Mouse (Mus musculus) heart, adult 2 months (tissue): Measurements from ENCODE around the gene Hspa4l. TPM values are rescaled to one million over a fixed set of nuclear protein-coding genes. Genes with fewer than 3 reads are reported as not detected.
A peak's percentile ranks its signal among the peaks of the same experiment; 100 is the strongest.
"Not testable (repeated sequence)": the region's sequence is repeated elsewhere in the genome, so short reads cannot be mapped to it uniquely, and the experiment has no call there.

Experiments used
- DNase-seq, 2 experiments: peaks; one replicate each; pipeline ENCODE4 v3.0.0; 2021
- H3K27ac ChIP-seq: fragments of 200-600 bp; 2 replicates; pipeline ENCODE4 v1.8.1; 2022
- H3K27me3 ChIP-seq: fragments of 200-500 bp; 2 replicates; pipeline ENCODE4 v1.6.1; 2012; ENCODE audit warnings: mild to moderate bottlenecking, low read length, inconsistent platforms, mixed read lengths; ENCODE audit not compliant: control insufficient read depth, insufficient read depth
- H3K36me3 ChIP-seq: fragments of 200-500 bp; 2 replicates; pipeline ENCODE4 v1.6.1; 2012; ENCODE audit warnings: low read length, inconsistent platforms; ENCODE audit not compliant: control insufficient read depth, insufficient read depth
- H3K4me1 ChIP-seq: fragments of 200-500 bp; 2 replicates; pipeline ENCODE4 v1.6.1; 2011; ENCODE audit warnings: low read length; ENCODE audit not compliant: control insufficient read depth, insufficient read depth
- H3K4me3 ChIP-seq: fragments of 200-600 bp; 2 replicates; pipeline ENCODE4 v1.8.1; 2022
- H3K79me2 ChIP-seq: fragments of 200-500 bp; replicated peaks from 2 replicates; pipeline ENCODE4 v1.6.1; 2012; ENCODE audit warnings: mild to moderate bottlenecking, inconsistent platforms, low read length, moderate library complexity, mixed read lengths; ENCODE audit not compliant: control insufficient read depth, insufficient read depth
- H3K9ac ChIP-seq: fragments of 200-500 bp; 2 replicates; pipeline ENCODE4 v1.6.1; 2012; ENCODE audit warnings: low read depth, mild to moderate bottlenecking, control low read depth, inconsistent platforms, low read length, mixed read lengths
- CTCF ChIP-seq: fragments of 200-600 bp; IDR thresholded peaks from 2 replicates; pipeline ENCODE4 v1.8.1; 2022; ENCODE audit warnings: antibody characterized with exemption, mild to moderate bottlenecking, moderate library complexity
- EP300 ChIP-seq: fragments of 200-500 bp; IDR thresholded peaks from 2 replicates; pipeline ENCODE4 v1.6.1; 2011; ENCODE audit warnings: low read depth, low read length, control low read depth; ENCODE audit not compliant: insufficient read depth
- POLR2A ChIP-seq: fragments of 200-500 bp; IDR thresholded peaks from 2 replicates; pipeline ENCODE4 v1.6.1; 2011; ENCODE audit warnings: mild to moderate bottlenecking, low read depth, low read length, control low read depth; ENCODE audit not compliant: insufficient read depth
- WGBS: fragments of 180-500 bp; shearing (Covaris S2); methylation state at CpG from one replicate; pipeline ENCODE4 v1.1.7; 2018; 5-methylcytosine and 5-hydroxymethylcytosine counted together
- intact Hi-C: fragments of 180-260 bp; cut with DNase I; formaldehyde crosslinking; loops from one replicate; pipeline ENCODE4 v1.15.1; 2025
- polyA plus RNA-seq: library from polyadenylated mRNA; depleted of rRNA; stranded (reverse); fragments of >200 nt; gene quantifications from 2 replicates; pipeline ENCODE4 v1.2.3, GENCODE M21; 2012; rRNA removed
- total RNA-seq, 2 experiments: library from RNA; stranded (reverse); gene quantifications; 2 replicates each; pipeline ENCODE4 v1.2.3; 2021

Gene Hspa4l
- total and polyA plus RNA-seq, 3 experiments: 6.8 to 55.4 (median 52.9) TPM

DNA sequence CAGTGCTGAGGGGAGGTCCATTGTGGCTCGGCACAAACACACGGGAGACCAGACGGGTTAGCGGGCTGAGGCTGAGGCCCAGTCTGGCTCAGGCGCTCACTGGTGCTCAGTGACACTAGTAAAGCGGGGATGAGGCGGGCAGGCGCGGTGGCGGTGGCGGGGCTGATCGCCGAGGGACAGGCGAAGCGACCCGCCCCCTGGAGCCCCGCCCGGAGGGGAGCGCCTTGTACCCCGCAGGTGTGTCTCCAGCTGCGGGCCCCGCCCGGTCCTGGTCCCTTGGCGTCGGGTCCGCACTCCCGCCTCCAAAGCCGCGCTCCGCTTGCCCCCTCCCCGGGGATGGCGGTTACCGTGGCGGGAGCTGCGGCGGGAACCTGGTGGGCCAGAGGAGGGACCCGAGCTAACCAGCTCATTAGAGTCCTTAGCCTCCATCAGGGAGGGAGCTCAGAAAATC is 56.1 kb downstream of the Hspa4l start:
- Histone ChIP-seq H3K27ac (no peak overlapping the region), H3K9ac (peak overlapping the region; percentile 69), H3K79me2 (no peaks in the 10 kb centered on the region), H3K4me3 (peak overlapping the region; percentile 90), H3K27me3 (no peaks in the 10 kb centered on the region), H3K4me1 (no peaks in the 10 kb centered on the region), H3K36me3 (no peaks in the 10 kb centered on the region)
- under 1% methylated on average over 33 of the region's 37 CpGs for WGBS
- intact Hi-C loops: no loop called here
- no peak for DNase-seq
- TF ChIP-seq POLR2A (no peak), EP300 (no peak)

DNA sequence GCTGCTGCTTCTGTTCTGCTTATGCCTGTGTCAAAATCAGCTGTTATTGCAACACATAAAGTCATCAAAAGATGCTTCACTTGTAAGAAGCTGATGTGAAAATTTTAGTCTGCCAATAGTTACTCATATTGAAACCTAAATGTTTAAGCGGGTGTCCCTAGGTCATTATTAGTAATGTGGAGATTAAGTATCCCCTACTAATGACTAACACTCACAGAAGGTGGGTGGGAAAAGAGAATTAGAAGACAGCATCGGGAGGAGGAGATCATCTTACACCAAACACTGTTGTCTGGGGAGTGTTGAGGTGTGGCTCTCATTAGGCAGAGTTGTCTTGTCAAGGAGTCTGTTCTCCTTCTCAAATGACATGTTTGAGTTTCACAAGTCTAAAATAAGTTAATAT is 62.6 kb downstream of the Hspa4l start:
- H3K27me3 ChIP-seq: no peaks in the 10 kb centered on the region
- TF ChIP-seq CTCF (no peak), POLR2A (no peak), EP300 (no peak)
- H3K9ac ChIP-seq: no peak overlapping the region
- WGBS: 73% methylated on average over 2 of the region's 2 CpGs
- no peaks in the 10 kb centered on the region for H3K4me1 ChIP-seq
- no peak for DNase-seq
- no peak overlapping the region for H3K27ac ChIP-seq
- H3K79me2 ChIP-seq: no peaks in the 10 kb centered on the region
- intact Hi-C loops: no loop called here
- H3K4me3 ChIP-seq: no peak overlapping the region
- H3K36me3 ChIP-seq: no peaks in the 10 kb centered on the region

DNA sequence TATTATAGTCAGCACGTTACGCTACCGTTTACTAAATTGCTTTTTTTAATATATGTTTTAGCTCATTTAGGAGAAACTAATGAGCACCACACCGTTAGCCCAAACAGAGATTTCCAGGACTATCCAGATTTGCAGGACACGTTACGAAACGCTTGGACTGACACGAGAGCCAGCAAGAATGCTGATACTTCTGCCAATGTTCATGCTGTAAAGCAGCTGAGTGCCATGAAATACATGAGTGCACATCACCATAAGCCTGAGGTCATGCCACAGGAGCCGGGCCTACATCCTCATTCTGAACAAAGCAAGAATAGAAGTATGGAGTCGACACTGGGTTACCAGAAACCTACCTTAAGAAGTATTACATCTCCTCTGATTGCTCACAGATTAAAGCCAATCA is 64.4 kb downstream of the Hspa4l start:
- no peaks in the 10 kb centered on the region for H3K79me2 ChIP-seq
- H3K4me1 ChIP-seq: no peaks in the 10 kb centered on the region
- H3K4me3 ChIP-seq: no peak overlapping the region
- no peak overlapping the region for H3K27ac ChIP-seq
- WGBS: 93% methylated on average over 10 of the region's 10 CpGs
- H3K36me3 ChIP-seq: no peaks in the 10 kb centered on the region
- no peak for TF ChIP-seq EP300
- no peak for TF ChIP-seq POLR2A
- TF ChIP-seq CTCF: no peak
- no peak for DNase-seq
- intact Hi-C loops: no loop called here
- H3K27me3 ChIP-seq: no peaks in the 10 kb centered on the region
- no peak overlapping the region for H3K9ac ChIP-seq

DNA sequence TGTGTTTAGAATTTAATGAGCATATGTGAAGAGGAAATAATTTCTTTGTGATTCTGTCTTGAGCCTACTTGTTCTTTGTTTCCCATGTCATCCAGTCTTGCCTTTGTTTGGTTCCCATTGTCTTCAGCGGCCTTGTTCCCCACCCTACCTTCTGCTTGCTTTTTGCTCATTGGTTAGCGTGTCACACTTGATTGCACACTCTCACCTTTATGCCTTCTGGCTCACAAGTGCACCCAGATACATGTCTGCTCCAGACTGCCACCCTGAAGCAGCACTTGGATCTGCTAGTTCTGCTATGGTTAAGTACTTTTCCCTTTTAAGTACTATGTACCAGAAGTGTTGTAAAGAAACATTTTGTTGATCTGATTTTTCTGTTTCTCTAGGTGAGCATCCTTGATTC is 65.6 kb downstream of the Hspa4l start:
- no peaks in the 10 kb centered on the region for H3K36me3 ChIP-seq
- 84% methylated on average over 2 of the region's 2 CpGs for WGBS
- TF ChIP-seq CTCF: no peak
- TF ChIP-seq EP300: no peak
- TF ChIP-seq POLR2A: no peak

DNA sequence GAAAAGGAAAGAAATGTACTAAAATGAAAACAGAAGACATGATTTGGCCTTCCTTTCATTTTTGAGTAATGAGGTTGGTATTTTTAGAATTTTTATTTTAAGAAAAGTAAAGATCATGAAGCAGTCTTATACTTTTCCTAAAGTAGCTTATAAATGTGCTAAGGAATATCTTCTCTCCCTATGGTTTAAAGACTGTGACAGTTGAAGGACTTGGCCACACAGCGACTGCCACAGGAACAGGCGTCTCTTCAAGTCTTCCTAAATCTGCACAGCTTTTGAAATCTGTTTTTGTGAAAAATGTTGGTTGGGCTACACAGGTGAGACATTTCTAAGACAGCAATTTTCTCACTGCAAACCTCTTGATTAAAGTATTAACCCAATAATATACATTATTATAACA is 69.0 kb downstream of the Hspa4l start:
- Histone ChIP-seq H3K4me3 (no peak overlapping the region), H3K9ac (no peak overlapping the region), H3K36me3 (no peaks in the 10 kb centered on the region), H3K79me2 (no peaks in the 10 kb centered on the region), H3K4me1 (no peaks in the 10 kb centered on the region), H3K27me3 (no peaks in the 10 kb centered on the region), H3K27ac (no peak overlapping the region)
- intact Hi-C loops: no loop called here
- no peak for TF ChIP-seq POLR2A
- TF ChIP-seq CTCF: no peak
- no peak for TF ChIP-seq EP300
- 97% methylated on average over 2 of the region's 2 CpGs for WGBS
- DNase-seq: no peak

More for the DNA sequence above, 65.6 kb downstream of the Hspa4l start:
- Histone ChIP-seq H3K79me2 (no peaks in the 10 kb centered on the region), H3K27me3 (no peaks in the 10 kb centered on the region), H3K27ac (no peak overlapping the region), H3K4me1 (no peaks in the 10 kb centered on the region), H3K4me3 (no peak overlapping the region), H3K9ac (no peak overlapping the region)
- no peak for DNase-seq
- intact Hi-C loops: no loop called here

DNA sequence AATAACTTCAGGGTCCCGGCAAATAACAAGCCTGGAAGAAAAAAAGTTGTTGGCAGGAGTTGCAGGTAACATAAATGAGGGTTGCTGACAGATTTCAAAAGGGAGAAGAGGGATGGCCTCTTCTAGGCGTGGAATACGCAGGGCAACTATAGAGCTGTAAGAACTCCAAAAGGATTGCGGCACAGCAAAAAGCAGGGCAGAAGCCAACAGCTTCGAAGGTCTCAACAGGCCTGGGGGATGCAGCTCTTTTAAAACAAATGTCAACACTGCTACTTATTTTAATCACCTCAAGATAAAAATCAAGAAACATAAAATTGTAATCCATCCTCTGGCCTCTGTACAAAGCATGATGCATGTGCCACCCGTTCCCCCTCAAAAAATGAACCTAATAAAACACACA is 101.2 kb downstream of the Hspa4l start:
- not testable (repeated sequence) for H3K36me3 ChIP-seq, H3K27me3 ChIP-seq, H3K4me1 ChIP-seq, H3K79me2 ChIP-seq, H3K9ac ChIP-seq
- peak in 1 of 2 experiments; percentile 13 for DNase-seq
- Histone ChIP-seq H3K27ac (peak overlapping the region; percentile 76), H3K4me3 (peak overlapping the region; percentile 56)
- intact Hi-C loops: loop anchor here (5.0 kb wide), 1 partner anchor 47 kb away; no protein-coding TSS in a partner anchor
- 77% methylated on average over 6 of the region's 6 CpGs for WGBS

Other genes starting within 250 kb of the Hspa4l start
- gene Intu, start 213.2 kb upstream of the Hspa4l start, total RNA-seq: 10 to 100 TPM; 13.7 to 17.1 TPM
- gene Intu, start 213.2 kb upstream of the Hspa4l start, polyA plus RNA-seq: 9.6 and 15.3 TPM in 2 replicates
- gene Slc25a31, start 35.6 kb upstream of the Hspa4l start, total RNA-seq: under 1 TPM; 0.16 to 0.29 TPM
- gene Slc25a31, start 35.6 kb upstream of the Hspa4l start, polyA plus RNA-seq: 0.18 and 0.37 TPM in 2 replicates
- 1 to 10 TPM; 1.1 to 1.5 TPM for gene Plk4, start 55.5 kb downstream of the Hspa4l start, total RNA-seq
- gene Plk4, start 55.5 kb downstream of the Hspa4l start, polyA plus RNA-seq: 1.5 TPM in 2 replicates
- gene Mfsd8, start 102.4 kb downstream of the Hspa4l start, total RNA-seq: 10 to 100 TPM; 16.1 to 18.9 TPM
- gene Mfsd8, start 102.4 kb downstream of the Hspa4l start, polyA plus RNA-seq: 4.9 and 12.6 TPM in 2 replicates
- 10 to 100 TPM; 73.8 to 93.5 TPM for gene Abhd18, start 102.5 kb downstream of the Hspa4l start, total RNA-seq
- 14.6 and 37.3 TPM in 2 replicates for gene Abhd18, start 102.5 kb downstream of the Hspa4l start, polyA plus RNA-seq
- gene 1700034I23Rik, start 158.0 kb downstream of the Hspa4l start, total RNA-seq: under 1 TPM in 1 of 2 experiments, not detected in 1; 0.23 TPM
- gene 1700034I23Rik, start 158.0 kb downstream of the Hspa4l start, polyA plus RNA-seq: 0.06 TPM in 2 replicates
- gene Larp1b, start 205.3 kb downstream of the Hspa4l start, total RNA-seq: 10 to 100 TPM; 62.6 to 66.9 TPM
- 16.2 and 32.9 TPM in 2 replicates for gene Larp1b, start 205.3 kb downstream of the Hspa4l start, polyA plus RNA-seq